Comparison of ENCODE assay signal across 27 mouse cellular contexts in the genomic region with DNA sequence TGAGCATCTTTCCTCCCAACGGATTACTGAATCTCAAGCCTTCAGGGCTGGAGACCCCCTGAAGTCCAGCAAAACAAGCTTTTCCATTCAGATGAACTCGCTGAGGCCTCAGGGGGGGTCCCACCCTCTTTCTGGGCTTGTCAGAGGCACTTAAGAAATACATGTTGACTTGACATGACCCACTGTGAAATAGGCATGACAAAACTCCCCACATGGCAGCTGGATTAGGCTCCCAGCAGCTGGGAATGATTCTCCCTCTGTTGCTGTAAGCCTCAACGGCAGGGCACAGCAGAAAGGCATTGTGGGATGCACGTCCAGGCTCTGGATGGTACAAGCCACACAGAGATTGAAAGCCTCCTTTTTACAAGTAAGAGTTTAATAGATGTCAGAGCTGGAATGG.
DNase-seq lines count a peak whose midpoint lies in the region; ATAC-seq and TF ChIP-seq lines count a peak whose summit lies in the region.
"Had no signal": no experiment of that assay in that cellular context is flagged by ENCODE, and none has a peak within 500 bp of the region (broad histone marks: within the 10 kb centered on the region; RNA-seq: fewer than 3 reads in every experiment).

No protein-coding gene starts in this region.

- H3K9ac ChIP-seq in midbrain, embryonic 11.5 days (ENCODE audit: low read length): no peak overlapping the region
- H3K9ac ChIP-seq in midbrain, postnatal 0 days (replicated peaks; ENCODE audit: low read length, poor library complexity, severe bottlenecking): no peak overlapping the region
- H3K9ac ChIP-seq in embryonic facial prominence, embryonic 11.5 days (replicated peaks; ENCODE audit: low read length): no peak overlapping the region
- H3K9ac ChIP-seq in embryonic facial prominence, embryonic 14.5 days (ENCODE audit: low read depth, low read length): no peak overlapping the region
- no peak overlapping the region for H3K9ac ChIP-seq in limb, embryonic 13.5 days
- H3K9ac ChIP-seq in lung, postnatal 0 days (replicated peaks; ENCODE audit: low read depth): no peak overlapping the region
- H3K9ac ChIP-seq: forebrain, embryonic 12.5 days; hindbrain, embryonic 14.5 days; liver, embryonic 15.5 days; lung, embryonic 14.5 days had no signal

- ATAC-seq in midbrain, embryonic 11.5 days (ENCODE audit: low FRiP score): peak; percentile 48; the same call in 1 of the 2 replicates
- no peak for ATAC-seq in midbrain, postnatal 0 days (ENCODE audit: low FRiP score)
- no peak for ATAC-seq in embryonic facial prominence, embryonic 11.5 days (replicated peaks; ENCODE audit: insufficient number of reproducible peaks, low FRiP score, low TSS enrichment, low read depth)
- ATAC-seq in embryonic facial prominence, embryonic 14.5 days (ENCODE audit: low read depth): no peak
- ATAC-seq in limb, embryonic 13.5 days (ENCODE audit: low FRiP score, low read depth): no peak
- ATAC-seq in lung, postnatal 0 days: no peak
- ATAC-seq: CD4-positive, CD25-positive, alpha-beta regulatory T cell, adult 4 months; inflammation-experienced regulatory T-cells, adult 6 months had no signal

- no peaks in the 10 kb centered on the region for H3K36me3 ChIP-seq in midbrain, embryonic 11.5 days (ENCODE audit: control insufficient read depth, insufficient read depth, low read length)
- H3K36me3 ChIP-seq in midbrain, postnatal 0 days (ENCODE audit: insufficient read depth, low read length): no peaks in the 10 kb centered on the region
- no peaks in the 10 kb centered on the region for H3K36me3 ChIP-seq in embryonic facial prominence, embryonic 11.5 days (replicated peaks; ENCODE audit: control insufficient read depth, insufficient read depth, low read depth, low read length)
- H3K36me3 ChIP-seq in embryonic facial prominence, embryonic 14.5 days (ENCODE audit: control insufficient read depth, insufficient read depth, low read length): no peaks in the 10 kb centered on the region
- no peaks in the 10 kb centered on the region for H3K36me3 ChIP-seq in limb, embryonic 13.5 days
- H3K36me3 ChIP-seq in lung, postnatal 0 days (ENCODE audit: insufficient read depth, low read length): no peaks in the 10 kb centered on the region
- H3K36me3 ChIP-seq: forebrain, embryonic 12.5 days; liver, embryonic 15.5 days had no signal

- WGBS in midbrain, embryonic 11.5 days: 40% methylated on average over 4 of the region's 4 CpGs
- 40% methylated on average over 4 of the region's 4 CpGs for WGBS in midbrain, postnatal 0 days
- 43% methylated on average over 4 of the region's 4 CpGs for WGBS in embryonic facial prominence, embryonic 11.5 days
- 36% methylated on average over 4 of the region's 4 CpGs for WGBS in embryonic facial prominence, embryonic 14.5 days
- 48% methylated on average over 4 of the region's 4 CpGs for WGBS in limb, embryonic 13.5 days
- 70% methylated on average over 4 of the region's 4 CpGs for WGBS in lung, postnatal 0 days

- DNase-seq in midbrain, embryonic 11.5 days (ENCODE audit: low spot score, missing footprints): peak; percentile 84
- no peak for DNase-seq in midbrain, postnatal 0 days (ENCODE audit: low spot score)
- peak; percentile 65 for DNase-seq in embryonic facial prominence, embryonic 11.5 days (ENCODE audit: low spot score)
- peak; percentile 69 for DNase-seq in embryonic facial prominence, embryonic 14.5 days (ENCODE audit: low spot score)
- DNase-seq in layer of hippocampus, adult 9-11 months: no peak
- DNase-seq in gastrocnemius, adult 18-20 months (ENCODE audit: low spot score): no peak
- DNase-seq in lung, postnatal 0 days (ENCODE audit: low spot score): no peak
- DNase-seq: adrenal gland, postnatal 25 days; cerebellum, adult 11-12 months; cerebellum, adult 9-11 months; embryo, embryonic 11 days; gastrocnemius, postnatal 25 days; heart, adult 18-20 months; heart, postnatal 4 days; kidney, adult 11 months; kidney, postnatal 14 days; lung, embryonic 14.5 days; right cerebral cortex, postnatal 4 days had no signal

- H3K27ac ChIP-seq in midbrain, embryonic 11.5 days (ENCODE audit: low read depth, low read length): no peak overlapping the region
- H3K27ac ChIP-seq in midbrain, postnatal 0 days (ENCODE audit: low read depth, low read length): no peak overlapping the region
- H3K27ac ChIP-seq in embryonic facial prominence, embryonic 11.5 days (replicated peaks; ENCODE audit: low read depth, low read length): no peak overlapping the region
- H3K27ac ChIP-seq in embryonic facial prominence, embryonic 14.5 days (replicated peaks; ENCODE audit: low read depth, low read length): no peak overlapping the region
- peak overlapping the region; percentile 22; the same call in 1 of the 2 replicates for H3K27ac ChIP-seq in limb, embryonic 13.5 days
- H3K27ac ChIP-seq in lung, postnatal 0 days (ENCODE audit: low read length): no peak overlapping the region
- H3K27ac ChIP-seq: forebrain, embryonic 12.5 days; hindbrain, embryonic 14.5 days; left cerebral cortex, adult 2 months; liver, embryonic 15.5 days; stomach, postnatal 0 days had no signal

- no peaks in the 10 kb centered on the region for H3K27me3 ChIP-seq in midbrain, embryonic 11.5 days (ENCODE audit: control insufficient read depth, insufficient read depth, low read length)
- 0 out of 2 replicates have a peak, but pooled peaks cover 9% of the 10 kb centered on the region for H3K27me3 ChIP-seq in midbrain, postnatal 0 days (ENCODE audit: insufficient read depth, low read length)
- H3K27me3 ChIP-seq in embryonic facial prominence, embryonic 11.5 days (ENCODE audit: control insufficient read depth, insufficient read depth, low read length): no peaks in the 10 kb centered on the region
- H3K27me3 ChIP-seq in embryonic facial prominence, embryonic 14.5 days (replicated peaks; ENCODE audit: control insufficient read depth, insufficient read depth, low read length): no peaks in the 10 kb centered on the region
- H3K27me3 ChIP-seq in limb, embryonic 13.5 days: no peaks in the 10 kb centered on the region
- no peaks in the 10 kb centered on the region for H3K27me3 ChIP-seq in lung, postnatal 0 days (replicated peaks; ENCODE audit: insufficient read depth, low read length)
- H3K27me3 ChIP-seq: liver, embryonic 15.5 days had no signal

- no peak overlapping the region for H3K4me3 ChIP-seq in midbrain, embryonic 11.5 days (ENCODE audit: low read depth, low read length)
- no peak overlapping the region for H3K4me3 ChIP-seq in midbrain, postnatal 0 days (ENCODE audit: low read depth, low read length)
- no peak overlapping the region for H3K4me3 ChIP-seq in embryonic facial prominence, embryonic 11.5 days (ENCODE audit: low read depth, low read length)
- H3K4me3 ChIP-seq in embryonic facial prominence, embryonic 14.5 days (ENCODE audit: low read depth, low read length): no peak overlapping the region
- H3K4me3 ChIP-seq in limb, embryonic 13.5 days: no peak overlapping the region
- H3K4me3 ChIP-seq in lung, postnatal 0 days (ENCODE audit: low read depth, low read length): no peak overlapping the region
- H3K4me3 ChIP-seq: forebrain, embryonic 12.5 days; left cerebral cortex, adult 2 months; liver, embryonic 15.5 days had no signal

- TF ChIP-seq CTCF in midbrain, postnatal 0 days (IDR thresholded peaks at IDR 0.05): no peak
- no peak for TF ChIP-seq CTCF in lung, postnatal 0 days (IDR thresholded peaks at IDR 0.05)

- 0 out of 2 replicates have a peak, but pooled peaks cover 2% of the 10 kb centered on the region for H3K4me1 ChIP-seq in midbrain, embryonic 11.5 days (ENCODE audit: control insufficient read depth, insufficient read depth, low read length)
- H3K4me1 ChIP-seq in midbrain, postnatal 0 days (ENCODE audit: insufficient read depth, low read length): no peaks in the 10 kb centered on the region
- H3K4me1 ChIP-seq in embryonic facial prominence, embryonic 11.5 days (ENCODE audit: control insufficient read depth, insufficient read depth, low read length): peaks cover 3% of the 10 kb centered on the region; the same call in 1 of the 2 replicates
- H3K4me1 ChIP-seq in embryonic facial prominence, embryonic 14.5 days (ENCODE audit: control insufficient read depth, insufficient read depth, low read length): peaks cover 6% of the 10 kb centered on the region; the same call in 1 of the 2 replicates
- peaks cover 30% of the 10 kb centered on the region for H3K4me1 ChIP-seq in limb, embryonic 13.5 days
- H3K4me1 ChIP-seq in lung, postnatal 0 days (ENCODE audit: insufficient read depth, low read depth, low read length): no peaks in the 10 kb centered on the region
- H3K4me1 ChIP-seq: liver, embryonic 15.5 days had no signal

- no peak overlapping the region for H3K4me2 ChIP-seq in midbrain, embryonic 11.5 days
- H3K4me2 ChIP-seq in midbrain, postnatal 0 days (ENCODE audit: low read depth, low read length, poor library complexity, severe bottlenecking): no peak overlapping the region
- H3K4me2 ChIP-seq in embryonic facial prominence, embryonic 11.5 days (ENCODE audit: low read depth, low read length): no peak overlapping the region
- H3K4me2 ChIP-seq in embryonic facial prominence, embryonic 14.5 days (ENCODE audit: low read depth, low read length): no peak overlapping the region
- H3K4me2 ChIP-seq in limb, embryonic 13.5 days (replicated peaks): no peak overlapping the region
- H3K4me2 ChIP-seq in lung, postnatal 0 days (replicated peaks; ENCODE audit: low read depth, low read length): no peak overlapping the region
- H3K4me2 ChIP-seq: forebrain, embryonic 12.5 days; heart, embryonic 11.5 days; hindbrain, embryonic 14.5 days; liver, embryonic 15.5 days; lung, embryonic 14.5 days had no signal

- H3K9me3 ChIP-seq in midbrain, embryonic 11.5 days (ENCODE audit: control insufficient read depth, low read length): peaks cover 3% of the 10 kb centered on the region; the same call in 1 of the 2 replicates
- H3K9me3 ChIP-seq in midbrain, postnatal 0 days (ENCODE audit: low read length): no peaks in the 10 kb centered on the region
- no peaks in the 10 kb centered on the region for H3K9me3 ChIP-seq in embryonic facial prominence, embryonic 11.5 days (replicated peaks; ENCODE audit: control insufficient read depth, low read length)
- H3K9me3 ChIP-seq in embryonic facial prominence, embryonic 14.5 days (ENCODE audit: control insufficient read depth, low read length): peaks cover 8% of the 10 kb centered on the region
- no peaks in the 10 kb centered on the region for H3K9me3 ChIP-seq in limb, embryonic 13.5 days
- no peaks in the 10 kb centered on the region for H3K9me3 ChIP-seq in lung, postnatal 0 days (ENCODE audit: low read length)
- H3K9me3 ChIP-seq: forebrain, embryonic 12.5 days; liver, embryonic 15.5 days had no signal

- TF ChIP-seq EP300 in lung, postnatal 0 days (IDR thresholded peaks at IDR 0.05): no peak

Comparison
In these comparisons a context has a peak if more than half of its experiments do, and no peak if none do; other contexts are left out.
1. DNase-seq: peak in midbrain, embryonic 11.5 days (single experiment), embryonic facial prominence, embryonic 11.5 days (single experiment) and embryonic facial prominence, embryonic 14.5 days (single experiment); none in midbrain, postnatal 0 days (single experiment), layer of hippocampus, adult 9-11 months (single experiment), gastrocnemius, adult 18-20 months (single experiment) and lung, postnatal 0 days (single experiment).